Mouse (Mus musculus) megakaryocyte, embryonic 14.5 days (primary cell): Measurements from ENCODE around the gene Ccl28.

Source experiments
- FLI1 ChIP-seq: IDR thresholded peaks from 2 replicates; pipeline ENCODE4 v1.6.1; 2012; ENCODE audit warnings: low read length, inconsistent platforms, mixed read lengths
- GATA1 ChIP-seq: IDR thresholded peaks from 3 replicates; pipeline ENCODE4 v1.6.1; 2012; ENCODE audit warnings: mixed read lengths, low read length, inconsistent platforms, borderline replicate concordance

GRCm38 (mm10) chr13:119681161-119681560 lies 57.5 kb downstream of the Ccl28 start:
- TF ChIP-seq GATA1 (no peak), FLI1 (no peak)
